Mouse (Mus musculus): ENCODE results near the gene Cacna1e.

- TF ChIP-seq CTCF (conservative IDR thresholded peaks at IDR 0.05; ENCODE audit: low read length) (no peak), NANOG (IDR thresholded peaks at IDR 0.05; ENCODE audit: borderline replicate concordance, low read length) (no peak), POU5F1 (IDR thresholded peaks at IDR 0.05; ENCODE audit: borderline replicate concordance, low read length) (no peak)
Measured at GRCm38 (mm10) chr1:154771111-154771510, 113.2 kb downstream of the Cacna1e start.
